ENCODE assay signal across 16 mouse cellular contexts in the genomic region with DNA sequence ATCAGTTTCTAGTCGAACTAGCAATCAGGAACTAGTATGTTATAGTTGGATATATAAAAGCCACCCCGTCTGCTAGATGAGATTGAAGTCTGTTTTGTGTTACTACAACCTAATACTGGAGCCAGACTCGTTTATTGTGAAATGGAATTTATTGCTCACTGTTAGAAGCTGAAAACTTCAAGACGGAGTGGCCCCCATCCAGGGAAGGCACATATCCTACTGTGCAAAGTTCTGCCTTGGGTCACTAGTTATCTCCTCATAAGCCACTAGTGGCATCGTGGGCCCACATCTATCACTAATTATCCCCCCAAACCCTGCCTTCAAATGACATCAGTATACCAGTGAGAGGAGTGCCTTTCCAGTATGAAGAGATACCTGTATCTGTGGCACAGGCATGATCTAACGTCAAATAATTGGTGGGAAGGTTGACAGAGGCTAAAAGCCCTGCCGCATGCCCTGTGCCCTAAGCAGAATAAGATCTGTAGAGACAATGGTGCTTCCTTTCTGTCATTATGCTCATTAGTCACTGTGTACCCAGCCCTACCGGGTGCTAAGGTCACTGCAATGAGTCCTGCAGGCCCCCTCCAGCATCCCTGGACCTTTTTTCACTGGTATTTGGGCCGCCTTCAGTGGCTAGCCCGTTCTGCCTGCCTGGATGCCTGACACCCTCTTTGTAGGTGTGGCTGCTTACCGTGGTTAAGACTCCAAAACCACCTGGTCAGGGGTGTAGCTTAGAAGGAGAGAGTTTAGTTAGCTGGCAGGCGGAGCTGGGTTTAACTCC.
DNase-seq lines count a peak whose midpoint lies in the region; ATAC-seq and TF ChIP-seq lines count a peak whose summit lies in the region.
"Had no signal": no experiment of that assay in that cellular context is flagged by ENCODE, and none has a peak within 500 bp of the region (broad histone marks: within the 10 kb centered on the region; RNA-seq: fewer than 3 reads in every experiment).

No protein-coding gene starts in this region.

- no peak overlapping the region for H3K9ac ChIP-seq in intestine, embryonic 14.5 days (ENCODE audit: low read length)
- no peak overlapping the region for H3K9ac ChIP-seq in kidney, embryonic 14.5 days (ENCODE audit: low read depth, low read length)
- H3K9ac ChIP-seq in limb, embryonic 14.5 days (ENCODE audit: low read depth, low read length, severe bottlenecking): no peak overlapping the region
- H3K9ac ChIP-seq: forebrain, embryonic 13.5 days; limb, embryonic 15.5 days; midbrain, embryonic 12.5 days had no signal

- no peaks in the 10 kb centered on the region for H3K4me1 ChIP-seq in intestine, embryonic 14.5 days (replicated peaks; ENCODE audit: control insufficient read depth, insufficient read depth, low read length)
- peaks cover 9% of the 10 kb centered on the region; the same call in 1 of the 2 replicates for H3K4me1 ChIP-seq in kidney, embryonic 14.5 days (ENCODE audit: control insufficient read depth, insufficient read depth, low read length)
- H3K4me1 ChIP-seq in limb, embryonic 14.5 days (ENCODE audit: control insufficient read depth, insufficient read depth, low read length): peaks cover 13% of the 10 kb centered on the region
- H3K4me1 ChIP-seq: midbrain, embryonic 12.5 days had no signal

- peak; percentile 16 for DNase-seq in gonadal fat pad, adult 2 months (ENCODE audit: low read depth)
- no peak for DNase-seq in intestine, embryonic 14.5 days (ENCODE audit: low spot score)
- peak; percentile 38 for DNase-seq in limb, embryonic 14.5 days (ENCODE audit: low spot score)
- no peak for DNase-seq in cerebellum, adult 9-10 months
- no peak for DNase-seq in urinary bladder, adult 18-20 months (ENCODE audit: low spot score in 2 of 2)
- DNase-seq: adrenal gland, adult 2 months; cerebellum, adult 8-10 months; gastrocnemius, postnatal 25 days; right cerebral cortex, postnatal 4 days; thymus, postnatal 36 days had no signal

- H3K36me3 ChIP-seq in intestine, embryonic 14.5 days (ENCODE audit: control insufficient read depth, insufficient read depth, low read length): peaks cover 4% of the 10 kb centered on the region; the same call in 1 of the 2 replicates
- H3K36me3 ChIP-seq in kidney, embryonic 14.5 days (ENCODE audit: control insufficient read depth, insufficient read depth, low read length): peaks cover under 1% of the 10 kb centered on the region; the same call in 1 of the 2 replicates
- no peaks in the 10 kb centered on the region for H3K36me3 ChIP-seq in limb, embryonic 14.5 days (ENCODE audit: control insufficient read depth, insufficient read depth, low read length)

- no peaks in the 10 kb centered on the region for H3K9me3 ChIP-seq in intestine, embryonic 14.5 days (ENCODE audit: control insufficient read depth, low read length)
- H3K9me3 ChIP-seq in kidney, embryonic 14.5 days (ENCODE audit: control insufficient read depth, low read length): no peaks in the 10 kb centered on the region
- no peaks in the 10 kb centered on the region for H3K9me3 ChIP-seq in limb, embryonic 14.5 days (ENCODE audit: control insufficient read depth, low read length)
- H3K9me3 ChIP-seq: forebrain, embryonic 13.5 days; limb, embryonic 15.5 days; midbrain, embryonic 12.5 days had no signal

- ATAC-seq in intestine, embryonic 14.5 days (replicated peaks; ENCODE audit: low FRiP score, low TSS enrichment, low read depth): 0 out of 2 replicates have a peak, but pooled peaks have one; percentile 32
- ATAC-seq in kidney, embryonic 14.5 days (ENCODE audit: low FRiP score, low TSS enrichment): 0 out of 2 replicates have a peak, but pooled peaks have one; percentile 8
- ATAC-seq in limb, embryonic 14.5 days (ENCODE audit: low FRiP score, low read depth): no peak; the same call in 1 of the 2 replicates
- no peak for ATAC-seq in megakaryocyte-erythroid progenitor cell, adult 5-6 weeks (replicated peaks; ENCODE audit: low FRiP score, low TSS enrichment, poor library complexity, severe bottlenecking)
- ATAC-seq: forebrain, embryonic 13.5 days; hindbrain, postnatal 0 days had no signal

- H3K4me2 ChIP-seq in intestine, embryonic 14.5 days (ENCODE audit: low read length): no peak overlapping the region
- no peak overlapping the region for H3K4me2 ChIP-seq in kidney, embryonic 14.5 days (replicated peaks; ENCODE audit: low read depth, low read length)
- no peak overlapping the region for H3K4me2 ChIP-seq in limb, embryonic 14.5 days (replicated peaks; ENCODE audit: low read depth, low read length, severe bottlenecking)
- H3K4me2 ChIP-seq: forebrain, embryonic 13.5 days; limb, embryonic 15.5 days; midbrain, embryonic 12.5 days had no signal

- WGBS in intestine, embryonic 14.5 days: 61% methylated on average over 12 of the region's 12 CpGs
- 56% methylated on average over 12 of the region's 12 CpGs for WGBS in kidney, embryonic 14.5 days
- 53% methylated on average over 12 of the region's 12 CpGs for WGBS in limb, embryonic 14.5 days

- no peak overlapping the region for H3K4me3 ChIP-seq in intestine, embryonic 14.5 days (ENCODE audit: low read depth, low read length)
- no peak overlapping the region for H3K4me3 ChIP-seq in kidney, embryonic 14.5 days (ENCODE audit: low read length)
- H3K4me3 ChIP-seq in limb, embryonic 14.5 days (replicated peaks; ENCODE audit: low read length): no peak overlapping the region
- H3K4me3 ChIP-seq: forebrain, embryonic 13.5 days; limb, embryonic 15.5 days; midbrain, embryonic 12.5 days had no signal

- no peak for TF ChIP-seq POLR2A in limb, embryonic 14.5 days (IDR thresholded peaks at IDR 0.05; ENCODE audit: borderline replicate concordance, extremely low read depth, insufficient read depth, insufficient read length)

- H3K27ac ChIP-seq in intestine, embryonic 14.5 days (ENCODE audit: low read depth): no peak overlapping the region
- peak overlapping the region; percentile 24; the same call in 1 of the 2 replicates for H3K27ac ChIP-seq in kidney, embryonic 14.5 days (ENCODE audit: low read depth, low read length)
- H3K27ac ChIP-seq in limb, embryonic 14.5 days (replicated peaks; ENCODE audit: low read depth, low read length): no peak overlapping the region
- H3K27ac ChIP-seq: forebrain, embryonic 13.5 days; hindbrain, postnatal 0 days; limb, embryonic 15.5 days; midbrain, embryonic 12.5 days had no signal

- no peaks in the 10 kb centered on the region for H3K27me3 ChIP-seq in intestine, embryonic 14.5 days (replicated peaks; ENCODE audit: control insufficient read depth, insufficient read depth, low read length)
- H3K27me3 ChIP-seq in kidney, embryonic 14.5 days (ENCODE audit: control insufficient read depth, insufficient read depth, low read length): no peaks in the 10 kb centered on the region
- H3K27me3 ChIP-seq in limb, embryonic 14.5 days (ENCODE audit: control insufficient read depth, insufficient read depth, low read length): no peaks in the 10 kb centered on the region
- H3K27me3 ChIP-seq: forebrain, embryonic 13.5 days; limb, embryonic 15.5 days; midbrain, embryonic 12.5 days had no signal

Comparison
In these comparisons a context has a peak if more than half of its experiments do, and no peak if none do; other contexts are left out.
1. DNase-seq: peak in gonadal fat pad, adult 2 months (single experiment) and limb, embryonic 14.5 days (single experiment); none in intestine, embryonic 14.5 days (single experiment), cerebellum, adult 9-10 months (single experiment) and urinary bladder, adult 18-20 months (0 of 2).
2. ATAC-seq: peak in intestine, embryonic 14.5 days (single experiment) and kidney, embryonic 14.5 days (single experiment); none in limb, embryonic 14.5 days (single experiment) and megakaryocyte-erythroid progenitor cell, adult 5-6 weeks (single experiment).